Mouse (Mus musculus): ENCODE results near the gene Abca8b.

- no peak for TF ChIP-seq MAX (IDR thresholded peaks at IDR 0.05; ENCODE audit: low read depth)
- no peak for TF ChIP-seq POLR2AphosphoS2 (IDR thresholded peaks at IDR 0.05; ENCODE audit: insufficient read length, low read depth)
- no peak for TF ChIP-seq MYOD1 (IDR thresholded peaks at IDR 0.05; ENCODE audit: control insufficient read depth in 1 of 3, insufficient read length in 2 of 3, low read depth in 2 of 3)
- no peak for TF ChIP-seq POLR2A (IDR thresholded peaks at IDR 0.05; ENCODE audit: insufficient read length, low read depth)
- no peak for TF ChIP-seq E2F4 (IDR thresholded peaks at IDR 0.05; ENCODE audit: insufficient read depth)
- no peak for TF ChIP-seq USF1 (IDR thresholded peaks at IDR 0.05; ENCODE audit: low read depth)
These were observed 33.9 kb downstream of the Abca8b start for GRCm38 (mm10) chr11:109961495-109962492.

Measured in myocyte (in vitro differentiated cells).